Mouse (Mus musculus): Measurements from ENCODE around the gene Gm7247. TPM values are rescaled to one million over a fixed set of nuclear protein-coding genes. Genes with fewer than 3 reads are reported as not detected.
"Not testable (repeated sequence)": the region's sequence is repeated elsewhere in the genome, so short reads cannot be mapped to it uniquely, and the experiment has no call there.

The Gm7247 gene
- total and polyA plus RNA-seq, 2 experiments = not detected

DNA sequence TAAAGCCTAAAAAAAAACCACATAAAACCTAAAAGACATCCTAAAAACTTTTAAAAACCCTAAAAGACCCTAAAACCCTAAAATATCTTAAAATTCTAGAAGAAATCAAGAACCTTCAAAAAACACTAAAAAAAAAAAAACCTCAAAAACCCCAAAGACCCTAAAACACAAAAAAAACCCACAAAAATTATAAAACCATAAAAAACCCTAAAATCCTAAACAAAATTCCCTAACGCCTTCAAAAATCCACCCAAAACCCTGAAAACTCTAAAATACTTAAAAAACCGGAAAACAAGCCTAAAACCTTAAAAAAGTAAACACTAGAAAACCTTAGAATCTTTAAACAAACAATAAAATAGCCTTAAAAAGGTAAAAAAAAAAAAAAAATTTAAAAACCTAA lies 136.4 kb downstream of the Gm7247 start:
- Histone ChIP-seq H3K4me1 (ENCODE audit: control insufficient read depth, insufficient read depth, low read length) (no peaks in the 10 kb centered on the region), H3K36me3 (ENCODE audit: control insufficient read depth, insufficient read depth, low read length) (no peaks in the 10 kb centered on the region), H3K27me3 (ENCODE audit: control insufficient read depth, insufficient read depth, low read length) (no peaks in the 10 kb centered on the region), H3K27ac (replicated peaks; ENCODE audit: insufficient read depth, low read depth, low read length) (no peak overlapping the region), H3K79me2 (ENCODE audit: control insufficient read depth, insufficient read depth, low read length) (no peaks in the 10 kb centered on the region), H3K9ac (ENCODE audit: low read depth, low read length) (no peak overlapping the region), H3K4me3 (ENCODE audit: insufficient read depth, low read depth, low read length) (no peak overlapping the region)
- no peak for TF ChIP-seq POLR2A (IDR thresholded peaks at IDR 0.05; ENCODE audit: extremely low read depth, insufficient read depth, low read length)
- TF ChIP-seq CTCF (IDR thresholded peaks at IDR 0.05; ENCODE audit: low read depth, low read length) = no peak
- DNase-seq (ENCODE audit: extremely low read depth, low read depth, low spot score) = no peak
- WGBS = 91% methylated on average over 2 of the region's 2 CpGs

DNA sequence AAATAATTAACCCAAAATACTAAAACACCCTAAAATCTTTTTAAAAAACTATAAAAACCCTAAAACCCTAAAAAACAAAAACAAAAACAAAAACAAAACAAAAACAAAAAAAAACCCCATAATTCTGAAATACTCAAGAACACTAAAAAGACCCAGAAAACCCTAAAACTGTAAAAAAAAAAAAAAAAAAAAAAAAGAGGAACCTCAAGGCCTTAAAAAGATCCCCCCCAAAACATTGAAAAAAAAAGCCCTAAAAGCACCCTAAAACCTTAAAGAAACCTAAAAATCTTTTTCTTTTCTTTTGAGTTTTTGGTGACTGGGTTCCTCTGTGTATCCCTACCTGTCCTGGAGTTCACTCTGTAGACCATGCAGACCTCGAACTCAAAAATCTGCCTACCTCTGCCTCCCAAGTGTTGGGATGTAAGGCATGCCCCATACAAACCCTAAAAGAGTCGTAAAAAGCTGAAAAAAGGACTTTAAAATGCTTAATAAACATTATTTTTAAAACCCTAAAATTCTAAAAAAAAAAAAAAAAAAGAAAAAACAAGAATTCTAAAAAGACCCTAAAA lies 138.2 kb downstream of the Gm7247 start:
- H3K4me3 ChIP-seq (ENCODE audit: insufficient read depth, low read depth, low read length) = no peak overlapping the region
- TF ChIP-seq POLR2A (IDR thresholded peaks at IDR 0.05; ENCODE audit: extremely low read depth, insufficient read depth, low read length) (no peak), CTCF (IDR thresholded peaks at IDR 0.05; ENCODE audit: low read depth, low read length) (no peak)
- no peaks in the 10 kb centered on the region for H3K27me3 ChIP-seq (ENCODE audit: control insufficient read depth, insufficient read depth, low read length)
- H3K4me1 ChIP-seq (ENCODE audit: control insufficient read depth, insufficient read depth, low read length) = no peaks in the 10 kb centered on the region
- H3K36me3 ChIP-seq (ENCODE audit: control insufficient read depth, insufficient read depth, low read length) = no peaks in the 10 kb centered on the region
- WGBS = 69% methylated on average over 2 of the region's 2 CpGs
- no peaks in the 10 kb centered on the region for H3K79me2 ChIP-seq (ENCODE audit: control insufficient read depth, insufficient read depth, low read length)
- DNase-seq (ENCODE audit: extremely low read depth, low read depth, low spot score) = no peak
- H3K27ac ChIP-seq (replicated peaks; ENCODE audit: insufficient read depth, low read depth, low read length) = no peak overlapping the region
- no peak overlapping the region for H3K9ac ChIP-seq (ENCODE audit: low read depth, low read length)

DNA sequence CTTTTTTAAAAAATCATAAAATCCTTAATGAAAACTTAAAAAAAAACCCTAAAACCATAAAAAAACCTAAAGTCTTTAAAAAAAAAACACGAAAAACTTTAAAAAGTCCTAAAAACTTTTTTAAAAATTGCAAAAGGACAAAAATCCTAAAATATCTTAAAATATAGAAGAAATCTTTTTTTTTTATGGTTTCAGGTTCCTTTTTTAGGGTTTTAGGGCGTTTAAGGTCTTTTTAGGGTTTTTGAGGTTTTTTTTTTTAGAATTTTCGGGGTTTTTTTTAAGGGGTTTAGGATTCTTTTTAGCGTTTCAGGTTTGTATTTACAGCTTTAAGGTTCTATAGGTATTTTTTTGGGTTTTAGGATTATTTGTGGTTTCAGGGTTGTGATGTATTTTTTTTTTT lies 138.9 kb downstream of the Gm7247 start:
- Histone ChIP-seq H3K4me1 (ENCODE audit: control insufficient read depth, insufficient read depth, low read length) (no peaks in the 10 kb centered on the region), H3K36me3 (ENCODE audit: control insufficient read depth, insufficient read depth, low read length) (no peaks in the 10 kb centered on the region), H3K4me3 (ENCODE audit: insufficient read depth, low read depth, low read length) (no peak overlapping the region), H3K27ac (replicated peaks; ENCODE audit: insufficient read depth, low read depth, low read length) (no peak overlapping the region), H3K79me2 (ENCODE audit: control insufficient read depth, insufficient read depth, low read length) (no peaks in the 10 kb centered on the region), H3K27me3 (ENCODE audit: control insufficient read depth, insufficient read depth, low read length) (no peaks in the 10 kb centered on the region), H3K9ac (ENCODE audit: low read depth, low read length) (no peak overlapping the region)
- no peak for TF ChIP-seq POLR2A (IDR thresholded peaks at IDR 0.05; ENCODE audit: extremely low read depth, insufficient read depth, low read length)
- no peak for TF ChIP-seq CTCF (IDR thresholded peaks at IDR 0.05; ENCODE audit: low read depth, low read length)
- DNase-seq (ENCODE audit: extremely low read depth, low read depth, low spot score) = no peak
- 81% methylated on average over 4 of the region's 4 CpGs for WGBS

DNA sequence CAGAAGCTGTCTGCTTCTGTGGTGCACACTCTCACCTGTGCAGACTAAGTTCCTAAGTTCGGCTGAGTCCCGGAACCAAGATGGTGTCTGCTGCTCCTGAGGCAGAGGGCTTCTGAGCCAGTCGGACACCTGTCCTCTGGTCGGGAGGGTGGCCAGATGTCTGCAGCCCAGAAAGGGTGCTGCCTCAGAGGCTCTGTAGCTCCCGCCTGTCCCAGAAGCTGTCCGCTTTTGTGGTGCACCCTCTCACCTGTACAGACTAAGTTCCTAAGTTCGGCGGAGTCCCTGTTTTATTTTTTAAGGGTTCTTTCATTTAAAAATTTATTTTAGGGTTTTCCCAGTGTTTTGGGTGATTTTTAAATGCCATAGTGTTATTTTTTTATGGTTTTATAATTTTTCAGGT lies 145.9 kb downstream of the Gm7247 start:
- DNase-seq (ENCODE audit: extremely low read depth, low read depth, low spot score) = no peak
- no peaks in the 10 kb centered on the region for H3K36me3 ChIP-seq (ENCODE audit: control insufficient read depth, insufficient read depth, low read length)
- H3K4me1 ChIP-seq (ENCODE audit: control insufficient read depth, insufficient read depth, low read length) = no peaks in the 10 kb centered on the region
- H3K27ac ChIP-seq (replicated peaks; ENCODE audit: insufficient read depth, low read depth, low read length) = no peak overlapping the region
- H3K79me2 ChIP-seq (ENCODE audit: control insufficient read depth, insufficient read depth, low read length) = no peaks in the 10 kb centered on the region
- TF ChIP-seq POLR2A (IDR thresholded peaks at IDR 0.05; ENCODE audit: extremely low read depth, insufficient read depth, low read length) = no peak
- TF ChIP-seq CTCF (IDR thresholded peaks at IDR 0.05; ENCODE audit: low read depth, low read length) = no peak
- H3K9ac ChIP-seq (ENCODE audit: low read depth, low read length) = no peak overlapping the region
- 96% methylated on average over 8 of the region's 8 CpGs for WGBS
- no peak overlapping the region for H3K4me3 ChIP-seq (ENCODE audit: insufficient read depth, low read depth, low read length)
- no peaks in the 10 kb centered on the region for H3K27me3 ChIP-seq (ENCODE audit: control insufficient read depth, insufficient read depth, low read length)

DNA sequence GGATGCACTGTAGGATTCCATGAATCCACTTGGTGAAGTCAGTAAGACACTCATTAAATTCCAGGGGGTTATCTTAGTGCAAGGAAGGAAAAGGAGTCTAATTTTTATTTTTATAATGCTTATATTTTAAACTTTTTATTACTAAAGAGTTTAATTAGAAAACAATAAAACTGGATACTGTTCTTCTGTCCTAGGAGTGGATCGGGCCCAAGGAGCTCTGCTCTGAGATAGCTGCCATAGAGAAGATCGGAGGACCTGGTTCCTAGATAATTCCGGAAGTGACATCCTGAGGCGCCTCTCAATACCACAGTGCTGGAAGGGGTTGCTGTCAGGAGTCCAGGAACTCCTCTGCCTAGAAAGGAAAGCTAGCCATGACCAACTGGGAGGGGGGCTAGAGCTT lies 190.9 kb downstream of the Gm7247 start, which contains the start of gene Gm5622:
Gene Gm5622 (plus strand): TSS at position 301 of the 400 bp plus-strand sequence.
- no peak for DNase-seq (ENCODE audit: extremely low read depth, low read depth, low spot score)
- TF ChIP-seq POLR2A (IDR thresholded peaks at IDR 0.05; ENCODE audit: extremely low read depth, insufficient read depth, low read length) = no peak
- TF ChIP-seq CTCF (IDR thresholded peaks at IDR 0.05; ENCODE audit: low read depth, low read length) = no peak
- no peaks in the 10 kb centered on the region for H3K4me1 ChIP-seq (ENCODE audit: control insufficient read depth, insufficient read depth, low read length)
- WGBS = 90% methylated on average over 4 of the region's 4 CpGs
- no peaks in the 10 kb centered on the region for H3K79me2 ChIP-seq (ENCODE audit: control insufficient read depth, insufficient read depth, low read length)
- no peak within 1 kb of the TSS for H3K9ac ChIP-seq (ENCODE audit: low read depth, low read length)
- no peak within 1 kb of the TSS for H3K27ac ChIP-seq (replicated peaks; ENCODE audit: insufficient read depth, low read depth, low read length)
- no peak within 1 kb of the TSS for H3K4me3 ChIP-seq (ENCODE audit: insufficient read depth, low read depth, low read length)
- no peaks in the 10 kb centered on the region for H3K27me3 ChIP-seq (ENCODE audit: control insufficient read depth, insufficient read depth, low read length)
- no peaks in the 10 kb centered on the region for H3K36me3 ChIP-seq (ENCODE audit: control insufficient read depth, insufficient read depth, low read length)

DNA sequence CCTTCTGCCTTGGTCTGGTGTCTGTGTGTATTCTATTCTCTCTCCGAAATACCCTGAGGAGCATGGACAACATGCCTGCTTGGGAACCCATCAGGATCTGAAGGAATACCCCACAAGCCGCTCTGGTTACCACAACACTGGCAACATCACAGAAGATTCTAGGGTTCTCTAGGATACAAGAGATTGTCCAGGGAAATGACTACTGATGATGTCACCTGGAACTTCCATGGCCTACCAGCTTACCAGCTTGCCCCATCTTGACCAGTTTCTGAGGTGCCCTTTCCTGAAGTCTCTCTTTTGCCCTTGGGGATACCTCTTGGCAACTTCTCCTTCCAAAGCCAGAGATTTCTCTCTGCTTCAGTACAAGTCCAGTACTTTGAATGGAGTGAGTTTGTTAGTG lies 212.4 kb downstream of the Gm7247 start, which contains the start of gene Gm17175:
Gene Gm17175 (minus strand): TSS at position 101 of the 400 bp plus-strand sequence.
- not testable (repeated sequence) for DNase-seq (ENCODE audit: extremely low read depth, low read depth, low spot score); H3K4me3 ChIP-seq (ENCODE audit: insufficient read depth, low read depth, low read length); H3K27me3 ChIP-seq (ENCODE audit: control insufficient read depth, insufficient read depth, low read length); H3K4me1 ChIP-seq (ENCODE audit: control insufficient read depth, insufficient read depth, low read length); H3K36me3 ChIP-seq (ENCODE audit: control insufficient read depth, insufficient read depth, low read length); H3K27ac ChIP-seq (replicated peaks; ENCODE audit: insufficient read depth, low read depth, low read length); H3K79me2 ChIP-seq (ENCODE audit: control insufficient read depth, insufficient read depth, low read length); H3K9ac ChIP-seq (ENCODE audit: low read depth, low read length)
- WGBS = 88% methylated on average over 2 of the region's 2 CpGs

DNA sequence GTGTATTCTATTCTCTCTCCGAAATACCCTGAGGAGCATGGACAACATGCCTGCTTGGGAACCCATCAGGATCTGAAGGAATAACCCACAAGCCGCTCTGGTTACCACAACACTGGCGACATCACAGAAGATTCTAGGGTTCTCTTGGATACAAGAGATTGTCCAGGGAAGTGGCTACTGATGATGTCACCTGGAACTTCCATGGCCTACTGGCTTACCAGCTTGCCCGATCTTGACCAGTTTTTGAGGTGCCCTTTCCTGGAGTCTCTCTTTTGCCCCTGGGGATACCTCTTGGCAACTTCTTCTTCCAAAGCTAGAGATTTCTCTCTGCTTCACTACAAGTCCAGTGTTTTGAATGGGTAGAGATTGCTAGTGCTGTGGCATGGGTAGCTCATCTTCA lies 230.5 kb downstream of the Gm7247 start, which contains the start of gene Gm17174:
Gene Gm17174 (minus strand): TSS at position 101 of the 400 bp plus-strand sequence.
- not testable (repeated sequence) for DNase-seq (ENCODE audit: extremely low read depth, low read depth, low spot score); H3K27me3 ChIP-seq (ENCODE audit: control insufficient read depth, insufficient read depth, low read length); H3K79me2 ChIP-seq (ENCODE audit: control insufficient read depth, insufficient read depth, low read length); H3K9ac ChIP-seq (ENCODE audit: low read depth, low read length); H3K36me3 ChIP-seq (ENCODE audit: control insufficient read depth, insufficient read depth, low read length); H3K27ac ChIP-seq (replicated peaks; ENCODE audit: insufficient read depth, low read depth, low read length); H3K4me1 ChIP-seq (ENCODE audit: control insufficient read depth, insufficient read depth, low read length); H3K4me3 ChIP-seq (ENCODE audit: insufficient read depth, low read depth, low read length)
- WGBS = 85% methylated on average over 4 of the region's 4 CpGs

Measured in liver, adult 2 months (tissue).